Mouse (Mus musculus): ENCODE measurements at regions not wholly inside any gene's neighbourhood (a gene's known extent, or its start where the extent isn't known, plus 50 kb on each side); places are given as distances from the start of the nearest gene placed in this dataset.

DNA sequence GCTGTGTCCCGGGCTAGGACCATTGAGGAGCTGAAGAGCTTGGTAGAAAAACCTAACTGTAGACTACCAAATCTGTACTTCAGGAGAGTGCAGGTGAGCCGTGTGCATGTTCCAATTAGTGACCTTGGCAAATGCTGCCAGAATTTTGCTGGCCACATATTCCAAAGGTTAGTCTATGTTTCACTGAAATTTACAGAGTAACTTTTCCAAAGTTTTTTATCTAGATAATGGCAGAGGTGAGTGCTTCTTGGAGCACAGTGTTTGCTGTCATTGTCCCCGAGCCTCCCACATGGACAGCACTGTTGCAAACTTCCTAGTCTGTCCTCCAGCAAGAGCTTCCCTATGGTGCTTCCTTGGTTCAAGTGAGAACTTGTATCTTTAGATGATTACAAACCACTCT lies 232.5 kb downstream of the Foxa2 start:
- no peak for DNase-seq (ENCODE audit: low spot score in 2 of 2)

DNA sequence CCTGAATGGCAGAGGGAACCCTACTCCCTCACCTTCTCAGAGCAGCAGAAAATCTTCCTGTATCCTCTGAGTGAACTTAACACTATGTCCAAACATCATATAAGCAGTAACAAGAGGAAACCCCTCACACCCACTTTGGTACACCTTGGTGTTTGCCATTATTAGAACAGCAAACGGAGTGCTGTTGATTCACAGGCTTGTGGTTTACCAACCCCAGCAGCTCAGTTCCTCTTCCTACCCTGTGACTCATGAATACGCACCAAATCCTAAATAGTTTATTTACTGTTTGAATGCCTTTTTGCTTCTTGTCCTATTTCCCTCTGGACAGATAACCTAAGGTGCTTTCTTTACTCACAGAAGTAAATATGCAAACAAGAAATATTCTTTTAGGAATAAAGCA lies 233.3 kb downstream of the Foxa2 start:
- DNase-seq (ENCODE audit: low spot score in 2 of 2): no peak

DNA sequence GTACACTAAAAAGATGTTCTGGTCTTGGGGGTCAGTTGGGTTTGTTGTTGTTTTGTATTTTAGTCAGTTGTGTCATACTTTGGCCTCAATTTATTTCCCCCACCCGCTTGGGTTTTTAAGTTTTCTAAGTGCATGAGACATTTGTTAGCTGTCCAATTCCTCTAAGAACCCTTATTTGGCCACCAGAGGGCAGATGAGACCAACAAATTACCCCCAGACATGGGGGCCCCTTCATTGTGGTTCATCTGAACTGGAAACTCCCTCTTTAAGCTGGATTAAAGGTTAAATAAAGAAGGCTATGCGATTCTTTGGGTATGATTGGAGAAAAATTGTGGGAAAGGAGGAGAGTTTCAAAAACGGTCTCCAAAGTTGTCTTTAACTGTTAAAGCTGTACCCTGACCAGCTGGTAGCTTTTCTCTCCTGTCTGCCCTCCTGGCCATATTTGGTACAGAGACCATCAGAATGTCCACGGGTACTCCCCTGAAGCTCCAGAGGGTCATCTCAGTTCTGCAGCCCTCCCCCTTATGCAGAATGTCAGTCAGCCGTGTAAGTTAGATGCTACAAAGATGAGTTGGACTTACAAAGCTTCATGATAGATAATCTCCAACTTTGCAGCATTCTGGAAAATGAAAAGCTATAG lies 238.6 kb downstream of the Foxa2 start:
- DNase-seq (ENCODE audit: low spot score in 2 of 2): peak; percentile 60 to 62

DNA sequence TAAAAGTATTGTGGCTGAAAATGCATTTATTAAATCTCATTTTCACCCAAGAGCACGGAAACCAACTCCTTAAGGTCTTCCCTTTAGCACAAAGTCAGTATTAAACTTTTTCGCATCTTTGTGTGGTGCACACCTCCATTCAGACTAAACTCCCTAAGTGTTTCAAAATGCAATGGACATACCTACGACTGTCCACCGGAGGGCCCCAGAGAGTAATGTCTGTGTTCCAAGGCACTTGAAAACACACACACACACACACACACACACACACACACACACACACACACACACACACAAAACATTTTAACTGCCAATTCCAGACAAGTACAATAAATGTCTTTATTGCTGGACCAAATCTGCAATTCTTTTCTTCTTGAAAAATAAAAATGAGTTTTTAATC lies 243.7 kb downstream of the Foxa2 start:
- peak; percentile 32 to 50 for DNase-seq (ENCODE audit: low spot score in 2 of 2)

DNA sequence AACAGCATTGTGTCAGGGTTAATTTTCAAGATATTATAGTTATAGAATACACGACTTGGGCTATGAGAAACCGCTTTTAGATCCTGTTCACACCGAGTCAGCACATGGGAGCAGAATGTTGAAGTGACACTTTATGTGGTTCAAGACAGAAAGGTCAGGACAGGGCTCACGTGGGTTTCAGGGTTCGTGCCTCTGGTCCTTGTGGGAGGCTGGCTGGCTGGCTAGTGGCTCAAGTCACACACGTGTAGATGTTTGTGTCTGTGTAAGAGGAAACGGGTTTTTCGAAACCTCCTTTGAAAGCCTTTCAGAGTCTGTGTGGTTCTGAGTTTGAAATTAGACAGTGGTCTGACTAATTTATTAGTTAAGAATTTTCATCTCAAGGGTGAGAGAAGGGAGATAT lies 255.3 kb downstream of the Foxa2 start:
- no peak for DNase-seq (ENCODE audit: low spot score in 2 of 2)

DNA sequence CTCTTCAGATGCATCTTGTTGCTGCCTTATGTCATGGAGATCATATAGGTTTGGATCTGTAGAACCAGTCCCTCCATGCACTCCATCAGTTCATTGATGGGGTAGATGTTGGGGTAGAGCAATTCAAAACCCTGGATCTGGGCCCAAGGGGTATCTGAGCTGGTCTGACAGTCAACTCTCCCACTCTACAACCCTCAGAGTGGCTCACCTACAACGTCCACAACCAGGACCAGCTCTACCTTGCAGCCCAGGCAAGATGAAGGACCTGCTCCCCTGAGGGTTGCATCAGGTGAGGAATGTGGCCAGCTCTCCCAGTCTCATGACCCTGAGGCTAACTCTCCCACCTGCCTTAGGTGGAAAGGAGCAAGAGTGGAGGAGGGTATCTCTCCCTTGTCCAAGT lies 256.9 kb downstream of the Foxa2 start:
- DNase-seq (ENCODE audit: low spot score in 2 of 2): no peak

DNA sequence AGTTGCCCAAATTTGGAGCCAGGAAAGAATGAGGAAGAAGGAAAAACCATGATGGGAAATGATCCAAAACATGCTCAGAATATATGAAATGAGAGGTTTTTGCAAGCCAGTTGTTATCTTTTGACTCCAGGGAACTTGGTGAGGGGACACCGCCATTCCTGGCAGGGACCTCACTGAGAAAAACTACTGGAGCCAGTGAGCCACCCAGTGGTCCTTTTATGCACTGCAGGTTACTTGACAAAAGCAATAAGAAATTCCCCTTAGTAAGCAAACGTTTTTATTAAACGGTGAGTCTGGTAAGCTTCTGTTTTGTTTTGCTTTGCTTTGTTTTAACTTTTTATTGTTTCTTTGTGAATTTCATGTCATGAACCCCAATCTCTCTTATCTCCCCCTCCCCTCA lies 257.5 kb downstream of the Foxa2 start:
- DNase-seq (ENCODE audit: low spot score in 2 of 2): peak; percentile 76 to 84

DNA sequence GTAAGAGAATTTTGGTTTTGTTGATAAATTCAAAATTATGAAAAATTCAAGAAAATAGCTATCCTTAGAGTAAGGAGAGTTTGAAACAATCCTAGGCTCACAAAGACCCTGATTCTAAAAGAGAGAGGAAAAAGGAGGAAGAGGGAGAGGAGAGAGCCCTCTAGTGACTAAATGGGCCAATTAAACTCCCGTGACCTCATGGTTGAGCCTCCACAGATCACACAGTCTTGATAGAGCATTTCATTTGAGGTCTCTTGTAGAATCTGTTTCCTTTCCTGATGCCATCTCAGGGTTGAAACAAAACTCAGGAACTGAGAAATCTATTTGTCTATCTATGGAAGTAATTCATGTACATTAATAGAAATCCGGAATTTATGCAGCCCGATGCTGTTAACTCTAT lies 258.8 kb downstream of the Foxa2 start:
- no peak for DNase-seq (ENCODE audit: low spot score in 2 of 2)

DNA sequence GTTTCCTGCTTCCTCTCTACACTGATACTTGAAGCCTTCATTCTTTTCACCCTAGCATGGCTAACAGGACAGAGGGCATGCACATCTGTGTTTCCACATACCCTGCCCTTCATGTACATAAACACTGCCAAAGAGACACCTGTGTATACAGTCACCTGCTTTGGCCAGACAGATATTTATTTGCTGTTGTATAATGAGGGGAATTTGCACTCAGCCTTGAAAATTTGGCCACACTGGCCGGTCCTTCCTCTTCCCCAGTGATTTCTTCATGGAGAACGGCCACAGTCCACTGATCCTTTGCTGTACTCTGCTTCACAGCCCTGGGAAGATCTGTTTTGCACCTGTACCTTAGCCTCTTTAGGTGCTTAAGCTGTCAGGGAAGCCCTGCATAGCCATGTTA lies 264.3 kb downstream of the Foxa2 start:
- no peak for DNase-seq (ENCODE audit: low spot score in 2 of 2)

DNA sequence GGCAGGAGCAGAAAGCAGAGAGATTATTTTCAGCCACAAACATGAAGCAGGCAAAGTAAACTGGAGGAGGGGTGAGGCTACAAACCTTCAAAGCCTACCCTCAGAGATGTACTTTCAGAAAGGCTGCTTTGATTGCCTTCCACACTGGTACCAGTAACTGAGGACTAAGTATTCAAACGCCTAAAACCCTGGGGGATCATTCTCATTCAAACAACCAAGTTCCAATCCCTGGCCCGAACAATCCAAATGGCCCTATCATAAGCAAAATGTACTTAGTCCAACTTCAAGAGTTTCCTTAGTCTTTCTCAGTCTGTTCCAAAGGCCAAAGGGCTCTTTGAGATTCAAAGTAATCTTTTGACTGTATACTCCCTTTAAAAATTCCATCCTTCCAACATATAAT lies 270.5 kb downstream of the Foxa2 start:
- DNase-seq (ENCODE audit: low spot score in 2 of 2): no peak

DNA sequence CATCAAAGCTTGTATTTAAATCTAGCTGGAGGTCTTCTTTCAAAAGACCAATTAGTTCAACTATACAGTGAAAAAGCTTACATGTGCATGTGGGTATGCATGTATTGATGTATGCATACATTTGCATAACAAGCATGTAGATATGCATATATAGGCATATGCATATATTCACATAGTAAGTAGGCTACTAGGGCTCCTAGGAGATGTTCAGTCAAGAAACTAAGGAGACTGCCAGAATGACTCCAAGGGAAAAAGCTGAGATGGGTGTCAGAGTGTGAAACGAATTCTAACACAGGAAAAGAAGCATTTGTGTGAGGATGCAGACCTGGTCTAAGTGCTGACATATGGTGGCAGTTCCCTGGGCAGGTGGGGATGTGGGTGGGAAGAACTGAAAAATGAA lies 274.2 kb downstream of the Foxa2 start:
- DNase-seq (ENCODE audit: low spot score in 2 of 2): no peak

DNA sequence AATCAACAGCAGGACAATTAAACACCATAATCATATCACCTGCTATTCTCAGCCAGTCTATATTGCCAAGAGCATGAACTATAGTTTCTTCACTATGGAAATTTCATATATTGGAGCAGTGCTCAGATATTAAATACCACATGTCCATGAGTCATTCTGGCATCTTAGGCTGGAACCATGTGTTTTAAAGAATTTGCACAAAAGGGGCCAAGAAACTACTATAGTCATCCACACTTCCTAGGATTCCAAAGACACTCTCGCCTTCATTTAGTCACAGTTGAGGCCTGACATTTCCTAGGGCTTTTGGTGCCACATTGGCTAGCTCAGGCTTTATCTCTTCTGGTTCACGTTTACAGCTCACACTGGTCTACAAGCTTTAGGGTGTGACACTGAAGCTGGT lies 293.7 kb downstream of the Foxa2 start:
- no peak for DNase-seq (ENCODE audit: low spot score in 2 of 2)

DNA sequence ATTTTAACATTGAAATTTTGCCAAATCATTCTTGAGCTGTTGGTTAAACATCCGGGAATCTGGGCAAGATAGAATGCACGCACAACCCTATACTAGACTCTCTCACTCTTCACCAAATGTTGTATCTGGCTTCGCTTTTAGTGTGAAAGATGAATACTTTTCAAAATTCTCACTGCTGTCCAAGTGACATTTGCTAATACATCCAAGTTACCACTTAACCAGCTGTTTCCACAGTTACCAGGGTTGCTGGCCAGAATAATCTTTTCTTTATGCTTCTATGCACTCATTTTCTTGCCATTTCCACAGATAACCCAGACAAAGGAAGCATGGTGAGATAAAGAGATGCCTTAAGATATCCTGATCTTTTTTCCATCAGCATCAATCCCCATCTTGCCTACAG lies 294.9 kb downstream of the Foxa2 start:
- DNase-seq (ENCODE audit: low spot score in 2 of 2): no peak

DNA sequence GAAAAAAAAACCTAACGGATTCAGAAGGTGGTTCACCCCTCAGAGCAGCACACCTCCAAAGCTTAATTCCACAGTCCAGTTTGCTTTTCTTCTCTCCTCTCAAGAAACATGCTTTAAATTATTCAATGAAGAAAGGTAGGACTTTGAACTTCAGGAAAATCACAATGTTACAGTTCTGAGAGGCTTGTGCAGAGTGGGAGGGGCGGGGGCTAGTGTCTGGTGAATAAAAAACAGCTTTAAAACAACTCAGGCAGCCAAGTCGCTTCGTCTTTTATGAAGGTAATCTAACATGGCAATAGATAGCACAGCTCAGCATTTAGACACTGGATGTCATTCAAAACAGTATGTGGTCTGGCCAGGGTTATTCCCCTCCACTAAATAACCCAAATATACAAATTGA lies 298.8 kb downstream of the Foxa2 start:
- DNase-seq (ENCODE audit: low spot score in 2 of 2): no peak

DNA sequence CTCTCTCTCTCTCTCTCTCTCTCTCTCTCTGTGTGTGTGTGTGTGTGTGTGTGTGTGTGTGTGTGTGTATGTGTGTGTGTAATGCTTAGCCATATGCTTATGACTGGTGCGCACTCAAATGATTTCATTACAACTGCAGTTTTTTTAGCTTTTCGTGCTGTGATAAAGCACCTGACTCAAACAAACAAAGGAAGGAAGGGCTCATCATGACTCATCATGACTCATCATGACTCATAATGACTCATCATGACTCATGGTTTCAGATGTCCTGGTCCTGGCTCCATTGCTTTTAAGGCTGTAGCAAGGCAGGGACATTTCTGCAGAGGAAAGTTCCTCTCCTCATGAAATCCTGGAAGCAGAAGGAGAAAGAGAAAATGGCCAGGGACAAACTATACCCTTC lies 302.9 kb downstream of the Foxa2 start:
- DNase-seq (ENCODE audit: low spot score in 2 of 2): no peak

DNA sequence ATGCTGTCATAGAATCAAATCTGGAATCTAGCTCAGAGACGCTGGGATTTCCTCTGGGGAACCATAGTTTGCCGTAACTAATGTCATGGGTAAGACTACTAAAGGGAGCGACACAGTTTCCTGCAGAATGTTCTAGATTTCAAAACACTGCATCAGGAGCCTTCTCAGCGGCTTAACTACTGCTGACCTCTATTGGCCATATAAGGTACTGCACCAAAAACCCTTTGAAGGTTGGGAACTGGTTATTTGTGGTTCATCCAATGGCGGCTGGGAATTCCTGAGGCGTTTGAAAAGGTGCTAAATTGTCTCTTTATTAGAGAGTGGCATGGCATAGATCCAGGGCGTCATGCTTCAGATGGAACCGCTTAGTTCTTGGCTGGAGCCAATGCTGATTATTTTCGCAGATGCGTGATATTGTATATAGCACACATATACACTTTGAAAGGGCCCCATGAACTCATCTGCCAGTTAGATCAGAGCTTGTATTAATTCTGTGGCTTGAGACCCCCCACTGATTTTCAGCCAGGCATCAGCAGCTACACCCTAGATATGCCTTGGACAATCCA lies 308.4 kb downstream of the Foxa2 start:
- DNase-seq (ENCODE audit: low spot score in 2 of 2): peak; percentile 43 to 63

DNA sequence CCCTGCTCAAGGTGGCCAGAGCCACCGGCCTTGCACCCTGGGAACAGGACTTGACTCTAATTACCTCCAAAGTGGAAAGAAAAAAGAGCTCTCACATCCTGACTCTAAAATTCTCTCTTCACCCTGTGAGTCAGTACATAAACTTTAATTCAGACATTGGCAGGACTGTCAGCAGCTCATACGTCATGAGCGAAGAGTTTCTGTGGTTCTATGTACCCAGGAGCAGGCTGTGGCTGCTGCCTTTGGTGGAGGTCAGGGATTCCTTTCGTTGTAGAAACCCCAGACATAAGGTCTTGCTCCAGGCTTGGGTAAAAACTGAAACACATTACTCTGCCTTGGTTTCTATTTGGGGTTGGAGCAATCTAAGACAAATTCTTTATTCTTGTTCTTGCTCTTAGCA lies 319.4 kb downstream of the Foxa2 start:
- no peak for DNase-seq (ENCODE audit: low spot score in 2 of 2)

DNA sequence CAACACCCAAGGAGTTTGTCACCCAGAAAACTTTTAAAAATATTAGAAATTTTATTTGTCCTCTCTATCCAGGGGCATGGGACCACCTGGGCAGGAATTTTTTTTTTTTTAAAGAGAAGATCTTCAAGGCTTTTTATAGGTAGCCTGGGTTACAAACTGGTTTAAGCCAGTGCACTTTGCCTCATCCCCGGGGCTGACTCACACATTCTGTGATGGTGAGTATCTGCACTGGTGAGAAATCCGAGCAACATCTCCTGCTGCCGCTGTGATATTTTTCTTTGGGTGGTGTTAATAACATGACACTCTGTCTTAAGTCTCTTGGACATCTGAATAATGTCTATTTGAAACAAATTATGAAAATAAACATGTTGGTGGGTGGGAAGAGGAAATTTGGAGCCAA lies 327.8 kb downstream of the Foxa2 start:
- DNase-seq (ENCODE audit: low spot score in 2 of 2): no peak

DNA sequence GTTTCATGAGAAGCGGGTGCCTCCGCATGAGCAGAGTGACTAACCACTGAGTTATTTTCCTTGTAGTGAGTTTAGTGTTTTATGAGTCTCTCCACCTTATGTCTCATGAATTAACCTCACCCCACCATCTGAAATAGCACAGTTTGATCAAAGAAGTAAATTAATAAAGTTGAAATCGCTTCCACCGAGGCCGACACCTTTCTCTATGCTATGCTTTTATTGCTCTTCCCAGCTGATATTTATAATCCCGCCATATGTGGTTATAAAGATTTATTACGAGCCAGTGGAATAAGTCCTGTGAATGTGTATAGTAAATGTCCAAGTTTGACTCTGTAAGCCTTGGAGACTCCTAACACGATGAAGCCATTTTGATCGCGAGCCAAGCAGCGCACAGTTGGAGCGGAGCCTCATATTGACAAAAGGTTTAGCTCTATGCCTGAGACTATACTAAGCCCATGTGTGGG lies 329.3 kb downstream of the Foxa2 start:
- no peak for DNase-seq (ENCODE audit: low spot score in 2 of 2)

DNA sequence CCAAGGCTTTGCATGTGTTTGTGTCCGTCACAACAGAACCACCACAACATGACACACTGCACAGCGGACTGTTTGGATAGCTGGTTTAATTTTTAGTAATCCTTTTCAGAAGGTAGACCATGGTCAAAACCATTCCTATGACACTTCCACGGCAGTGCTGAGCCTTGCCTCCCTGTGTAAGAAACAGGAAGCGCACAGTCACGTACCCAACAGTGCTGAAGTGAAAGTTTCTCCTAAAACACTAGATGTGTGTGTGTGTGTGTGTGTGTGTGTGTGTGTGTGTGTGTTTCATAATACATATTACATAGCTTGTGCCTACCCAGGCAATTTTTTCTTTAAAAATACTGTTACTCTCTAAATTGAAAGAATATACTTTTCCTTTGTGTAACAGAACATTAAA lies 331.0 kb downstream of the Foxa2 start:
- no peak for DNase-seq (ENCODE audit: low spot score in 2 of 2)

DNA sequence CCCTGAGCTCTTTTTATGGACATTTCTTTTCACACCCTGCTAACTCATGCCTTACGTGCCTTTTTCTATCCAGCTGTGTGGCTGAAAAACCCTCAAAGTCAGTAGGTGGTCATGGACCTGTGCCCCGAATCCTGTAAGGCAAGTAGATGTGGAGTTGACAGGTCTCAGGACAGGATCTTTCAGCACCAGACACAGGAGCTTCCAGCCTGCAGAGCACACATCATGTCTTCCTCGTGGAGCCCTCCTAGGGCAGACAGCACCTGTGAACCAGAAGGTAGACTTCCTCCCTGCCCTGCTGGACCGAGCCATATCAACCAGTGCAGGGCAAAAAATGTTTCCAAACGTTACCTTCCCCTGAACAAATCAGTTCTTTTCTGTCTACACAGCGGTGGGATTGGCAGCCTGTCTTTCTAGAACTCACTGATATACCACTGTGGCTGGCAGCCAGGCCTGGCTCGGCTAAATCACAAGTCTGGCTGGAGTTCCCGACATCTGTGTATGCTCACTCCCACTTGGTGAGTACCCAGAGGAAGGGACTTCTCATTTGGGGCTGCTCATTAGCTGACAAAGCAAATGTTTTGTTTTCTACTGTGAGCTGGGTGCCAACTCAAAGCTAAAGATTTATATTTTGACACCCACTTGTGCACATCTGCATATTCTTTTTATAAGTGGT lies 336.0 kb downstream of the Foxa2 start:
- no peak for DNase-seq (ENCODE audit: low spot score in 2 of 2)

DNA sequence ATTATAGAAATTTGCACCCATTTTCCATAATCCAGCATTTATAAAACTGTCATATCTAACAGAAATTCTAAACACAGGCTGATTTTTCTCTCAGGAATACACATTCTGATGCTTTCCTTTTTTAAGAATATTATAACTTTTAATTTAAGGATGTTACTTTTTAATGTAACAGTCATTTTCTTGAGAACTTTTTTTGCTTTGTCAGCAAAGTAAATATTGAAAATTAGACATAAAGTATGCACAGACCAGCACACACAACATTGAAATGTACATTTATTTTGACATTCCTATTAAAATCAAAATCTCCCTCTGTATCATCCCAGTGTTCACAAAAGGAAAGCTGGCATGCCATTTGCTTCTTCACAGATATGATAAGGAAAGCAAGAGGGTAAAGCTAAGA lies 337.0 kb downstream of the Foxa2 start:
- DNase-seq (ENCODE audit: low spot score in 2 of 2): no peak

DNA sequence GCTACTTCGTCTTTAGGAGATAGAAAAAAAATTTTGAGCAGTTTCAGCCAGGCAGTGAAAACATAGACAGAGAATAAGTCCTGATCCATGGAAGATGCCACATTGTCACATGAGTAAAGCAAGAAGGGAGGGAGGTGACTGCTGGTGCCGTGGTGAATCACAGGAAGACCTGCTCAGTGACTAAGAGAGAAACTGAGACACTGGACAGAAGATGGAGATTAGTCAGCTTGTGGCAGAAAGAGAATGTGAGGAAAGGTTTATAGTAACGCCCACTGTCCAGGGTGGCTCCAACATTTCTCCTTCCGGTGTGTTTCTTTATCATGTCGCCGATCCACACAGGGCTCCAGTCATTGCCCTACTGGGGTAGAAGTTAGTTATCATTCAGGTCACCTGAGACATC lies 339.6 kb downstream of the Foxa2 start:
- no peak for DNase-seq (ENCODE audit: low spot score in 2 of 2)

DNA sequence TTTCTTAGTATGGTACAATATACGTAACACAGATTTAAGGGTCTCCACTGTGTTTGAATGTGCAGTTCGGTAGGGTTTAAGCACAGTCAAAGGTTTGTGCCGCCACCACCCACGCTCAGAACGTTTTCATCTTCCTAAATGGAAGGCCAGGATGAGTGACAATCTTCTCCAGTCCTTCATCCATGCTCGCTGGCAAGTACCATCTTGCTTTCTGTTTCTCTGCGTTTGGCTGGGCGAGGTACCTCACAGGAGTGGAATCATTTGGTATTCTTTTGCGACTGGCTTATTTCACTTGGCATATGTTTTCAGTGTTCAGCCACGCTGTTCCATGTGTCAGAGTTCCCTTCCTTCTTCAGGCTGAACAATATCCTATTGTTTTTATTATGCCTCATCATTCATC lies 342.3 kb downstream of the Pax1 start:
- no peak for DNase-seq (ENCODE audit: low spot score in 2 of 2)
